Mouse (Mus musculus) embryonic facial prominence, embryonic 14.5 days (tissue): ENCODE results near the gene Ccni. TPM values are rescaled to one million over a fixed set of nuclear protein-coding genes. Genes with fewer than 3 reads are reported as not detected.

Experiments
- ATAC-seq: fragments of 200-750 bp; cut with Nextera tagmentation; 2 replicates; pipeline ENCODE4 v1.8.0; 2017; ENCODE audit warnings: low read depth, moderate number of reproducible peaks, moderate TSS enrichment
- DNase-seq: peaks from one replicate; pipeline ENCODE4 v3.0.0-alpha.2; 2015; ENCODE audit warnings: low spot score
- H3K27ac ChIP-seq: fragments of 300-500 bp; sonication (generic); replicated peaks from 2 replicates; pipeline ENCODE4 v1.5.1; 2014; ENCODE audit warnings: low read depth, mild to moderate bottlenecking, low read length, moderate library complexity
- H3K27me3 ChIP-seq: fragments of 300-500 bp; sonication (generic); replicated peaks from 2 replicates; pipeline ENCODE4 v1.6.1; 2014; ENCODE audit warnings: low read length; ENCODE audit not compliant: control insufficient read depth, insufficient read depth
- H3K36me3 ChIP-seq: fragments of 300-500 bp; sonication (generic); 2 replicates; pipeline ENCODE4 v1.6.1; 2014; ENCODE audit warnings: low read length, mixed read lengths; ENCODE audit not compliant: control insufficient read depth, insufficient read depth
- H3K4me1 ChIP-seq: fragments of 300-500 bp; sonication (generic); 2 replicates; pipeline ENCODE4 v1.6.1; 2014; ENCODE audit warnings: antibody characterized with exemption, low read length; ENCODE audit not compliant: control insufficient read depth, insufficient read depth
- H3K4me2 ChIP-seq: fragments of 300-500 bp; sonication (generic); 2 replicates; pipeline ENCODE4 v1.6.1; 2014; ENCODE audit warnings: low read depth, mild to moderate bottlenecking, low read length, moderate library complexity, mixed read lengths
- H3K4me3 ChIP-seq: fragments of 300-500 bp; sonication (generic); 2 replicates; pipeline ENCODE4 v1.5.1; 2014; ENCODE audit warnings: low read depth, mild to moderate bottlenecking, low read length
- H3K9ac ChIP-seq: fragments of 300-500 bp; sonication (generic); 2 replicates; pipeline ENCODE4 v1.6.1; 2014; ENCODE audit warnings: low read depth, mild to moderate bottlenecking, low read length, moderate library complexity, mixed read lengths
- H3K9me3 ChIP-seq: fragments of 300-500 bp; sonication (generic); 2 replicates; pipeline ENCODE4 v1.6.1; 2016; ENCODE audit warnings: low read length; ENCODE audit not compliant: control insufficient read depth
- WGBS: fragments of 180-500 bp; shearing (Covaris S2); extraction: QIAGEN DNeasy Blood & Tissue Kit; methylation state at CpG from one replicate; pipeline ENCODE4 v1.1.7; 2014; 5-methylcytosine and 5-hydroxymethylcytosine counted together
- polyA plus RNA-seq: library from polyadenylated mRNA; unstranded; fragments of >200 nt; fragmentation: Nextera tagmentation; extraction: Ambion mirVana; gene quantifications from 2 replicates; pipeline ENCODE4 v1.2.1, GENCODE M21; 2014

The Ccni gene
- polyA plus RNA-seq, 1 experiment from 2014 or later, result 121 TPM

DNA sequence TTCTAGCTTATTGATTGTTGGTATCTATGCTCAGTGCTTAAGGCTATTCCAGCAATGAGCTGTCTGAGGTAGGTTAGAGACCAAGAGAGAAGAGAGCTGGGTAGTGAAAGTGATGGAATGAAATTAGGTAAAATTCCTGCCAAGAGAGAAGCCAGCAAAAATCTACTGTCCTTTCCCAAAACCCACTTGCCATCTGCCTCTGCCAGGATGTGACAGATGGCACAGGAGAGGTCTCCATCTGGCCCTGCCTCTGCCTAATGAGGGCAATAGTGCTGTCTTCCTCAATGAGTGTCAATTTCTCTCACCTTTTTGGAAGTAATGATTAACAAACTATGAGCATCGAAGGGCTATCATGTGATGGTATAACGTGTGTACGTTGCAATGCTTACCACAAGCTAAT lies 29.6 kb upstream of the Ccni start:
- 88% methylated on average over 3 of the region's 3 CpGs for WGBS
- no peak overlapping the region for H3K27ac ChIP-seq
- no peaks in the 10 kb centered on the region for H3K27me3 ChIP-seq
- no peaks in the 10 kb centered on the region for H3K36me3 ChIP-seq
- no peak overlapping the region for H3K9ac ChIP-seq
- no peaks in the 10 kb centered on the region for H3K4me1 ChIP-seq
- no peak overlapping the region for H3K4me3 ChIP-seq
- no peak overlapping the region for H3K4me2 ChIP-seq
- no peaks in the 10 kb centered on the region for H3K9me3 ChIP-seq
- ATAC-seq, result no peak
- no peak for DNase-seq

DNA sequence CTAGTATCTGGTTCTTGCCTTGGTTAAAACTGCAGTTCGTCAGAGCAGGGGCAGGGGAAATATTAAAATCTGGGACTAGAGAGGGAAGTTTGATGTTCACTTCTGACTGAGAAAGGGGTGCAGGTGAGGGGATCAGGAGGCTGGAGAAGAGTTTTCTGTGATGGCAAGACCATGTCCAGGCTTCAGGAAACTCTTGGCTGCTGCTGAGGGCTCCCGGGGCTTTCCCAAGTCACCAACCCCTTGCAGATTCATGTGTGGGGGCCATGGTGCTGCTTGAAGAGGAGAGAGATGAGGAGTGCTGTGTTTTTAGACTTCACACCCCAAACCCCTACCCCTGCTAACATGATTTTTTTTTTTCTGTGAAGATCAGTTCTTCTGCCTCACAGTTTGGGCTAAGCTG lies 28.3 kb upstream of the Ccni start:
- H3K36me3 ChIP-seq, result no peaks in the 10 kb centered on the region
- DNase-seq (no peak), ATAC-seq (no peak)
- H3K27ac ChIP-seq, result no peak overlapping the region
- H3K4me2 ChIP-seq, result no peak overlapping the region
- H3K27me3 ChIP-seq, result no peaks in the 10 kb centered on the region
- no peaks in the 10 kb centered on the region for H3K9me3 ChIP-seq
- 72% methylated on average over 2 of the region's 2 CpGs for WGBS
- H3K4me3 ChIP-seq, result no peak overlapping the region
- no peaks in the 10 kb centered on the region for H3K4me1 ChIP-seq
- no peak overlapping the region for H3K9ac ChIP-seq

DNA sequence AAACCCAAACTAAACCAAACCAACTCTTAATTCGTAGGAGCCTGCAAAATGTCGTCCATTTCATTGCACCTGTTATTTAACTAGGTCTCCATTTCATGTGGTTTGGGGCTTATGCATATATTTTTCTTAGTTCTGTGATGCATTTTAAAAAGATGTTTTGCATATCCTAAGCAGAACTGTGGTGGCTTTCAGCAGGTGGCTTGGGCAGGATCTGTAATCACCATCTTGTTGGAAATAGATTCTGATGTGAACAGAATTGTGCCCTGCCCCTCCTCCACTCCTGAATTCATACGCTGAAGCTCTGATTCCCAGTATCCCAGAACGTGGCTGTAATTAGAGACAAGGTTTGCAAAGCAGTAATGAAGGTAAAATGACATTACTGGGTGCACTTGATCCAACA lies 27.8 kb upstream of the Ccni start:
- H3K27ac ChIP-seq, result no peak overlapping the region
- ATAC-seq, result no peak
- WGBS, result 53% methylated on average over 4 of the region's 4 CpGs
- H3K4me2 ChIP-seq, result no peak overlapping the region
- H3K4me1 ChIP-seq, result no peaks in the 10 kb centered on the region
- H3K9me3 ChIP-seq, result no peaks in the 10 kb centered on the region
- H3K9ac ChIP-seq, result no peak overlapping the region
- H3K27me3 ChIP-seq, result no peaks in the 10 kb centered on the region
- no peak overlapping the region for H3K4me3 ChIP-seq
- H3K36me3 ChIP-seq, result no peaks in the 10 kb centered on the region
- DNase-seq, result no peak

- H3K4me3 ChIP-seq, result no peak overlapping the region
- no peaks in the 10 kb centered on the region for H3K9me3 ChIP-seq
- H3K36me3 ChIP-seq, result no peaks in the 10 kb centered on the region
- H3K4me2 ChIP-seq, result no peak overlapping the region
- H3K9ac ChIP-seq, result no peak overlapping the region
- no peaks in the 10 kb centered on the region for H3K4me1 ChIP-seq
- DNase-seq (no peak), ATAC-seq (no peak)
- WGBS, result 91% methylated on average over 2 of the region's 2 CpGs
- H3K27me3 ChIP-seq, result no peaks in the 10 kb centered on the region
- H3K27ac ChIP-seq, result no peak overlapping the region
Measured at GRCm38 (mm10) chr5:93232838-93233237, 26.5 kb upstream of the Ccni start.

DNA sequence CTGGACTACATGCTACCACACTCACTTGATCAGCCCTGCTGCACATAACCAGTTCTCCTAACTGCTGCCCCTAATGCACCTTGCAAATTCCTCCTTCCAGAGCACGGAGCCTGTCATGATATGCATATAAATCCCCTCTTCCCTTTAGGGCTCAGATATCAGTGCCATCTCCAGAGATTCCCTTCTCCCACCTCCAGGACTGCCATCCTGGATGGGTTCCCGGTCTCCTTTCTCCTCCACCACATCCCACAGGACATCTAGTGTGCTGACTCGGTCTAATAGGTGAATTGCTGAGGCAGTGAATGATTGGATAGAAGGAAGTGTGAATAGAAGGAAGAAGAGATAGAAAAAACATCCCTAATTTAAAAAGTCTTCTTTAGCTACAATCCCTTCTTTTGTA lies 25.4 kb upstream of the Ccni start:
- no peak overlapping the region for H3K27ac ChIP-seq
- no peaks in the 10 kb centered on the region for H3K9me3 ChIP-seq
- WGBS, result 60% methylated on average over 3 of the region's 3 CpGs

DNA sequence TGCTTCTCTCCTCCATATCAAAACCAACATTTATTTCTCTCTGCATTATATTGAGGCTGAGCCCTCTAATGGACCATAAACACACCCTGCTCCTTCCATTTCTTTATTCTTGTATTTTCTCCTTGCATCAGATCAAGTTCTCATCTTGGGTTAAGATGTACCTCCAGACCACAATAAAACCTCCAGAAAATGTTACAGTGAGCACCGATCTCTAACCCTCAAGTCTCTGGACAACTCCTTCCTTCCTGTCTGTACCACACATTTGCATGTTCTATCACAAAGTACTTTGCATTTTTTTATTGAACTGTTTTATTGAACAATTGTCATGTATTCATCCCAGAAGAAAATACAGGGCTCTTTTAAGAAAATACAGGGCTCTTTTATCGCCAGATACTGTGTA lies 23.2 kb upstream of the Ccni start:
- Histone ChIP-seq H3K36me3 (no peaks in the 10 kb centered on the region), H3K4me1 (no peaks in the 10 kb centered on the region; the same call in 1 of the 2 replicates), H3K4me2 (no peak overlapping the region), H3K4me3 (no peak overlapping the region), H3K27ac (no peak overlapping the region), H3K9ac (no peak overlapping the region), H3K27me3 (no peaks in the 10 kb centered on the region), H3K9me3 (no peaks in the 10 kb centered on the region)
- ATAC-seq (no peak), DNase-seq (no peak)
- WGBS, result 77% methylated on average over 2 of the region's 2 CpGs

More for the DNA sequence above, 25.4 kb upstream of the Ccni start:
- DNase-seq (no peak), ATAC-seq (no peak)
- no peak overlapping the region for H3K9ac ChIP-seq
- no peaks in the 10 kb centered on the region for H3K36me3 ChIP-seq
- no peak overlapping the region for H3K4me3 ChIP-seq
- H3K4me1 ChIP-seq, result no peaks in the 10 kb centered on the region
- no peaks in the 10 kb centered on the region for H3K27me3 ChIP-seq
- no peak overlapping the region for H3K4me2 ChIP-seq

DNA sequence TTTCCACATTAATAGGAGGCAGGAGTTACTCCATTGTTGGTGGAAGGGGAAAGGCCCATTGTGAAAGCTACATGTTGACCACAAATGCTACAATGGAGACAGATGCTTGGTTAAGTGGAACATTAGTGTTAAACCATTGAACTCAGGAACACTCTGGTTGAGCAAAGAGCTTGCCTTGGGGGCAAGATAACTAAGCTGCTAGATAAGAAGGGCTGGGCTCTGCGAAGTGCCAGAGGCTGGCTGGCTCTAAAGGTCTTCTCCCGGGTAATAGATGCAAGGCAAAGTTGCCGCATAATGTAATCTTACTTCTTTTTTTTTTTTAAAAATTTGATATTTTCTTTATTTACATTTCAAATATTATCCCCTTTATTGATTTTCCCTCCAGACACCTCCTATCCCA lies 20.9 kb upstream of the Ccni start:
- Histone ChIP-seq H3K4me3 (no peak overlapping the region), H3K9me3 (no peaks in the 10 kb centered on the region), H3K4me1 (no peaks in the 10 kb centered on the region; the same call in 1 of the 2 replicates), H3K36me3 (no peaks in the 10 kb centered on the region), H3K4me2 (no peak overlapping the region), H3K9ac (no peak overlapping the region), H3K27ac (no peak overlapping the region), H3K27me3 (no peaks in the 10 kb centered on the region)
- DNase-seq (no peak), ATAC-seq (no peak)
- WGBS, result 95% methylated on average over 3 of the region's 3 CpGs

DNA sequence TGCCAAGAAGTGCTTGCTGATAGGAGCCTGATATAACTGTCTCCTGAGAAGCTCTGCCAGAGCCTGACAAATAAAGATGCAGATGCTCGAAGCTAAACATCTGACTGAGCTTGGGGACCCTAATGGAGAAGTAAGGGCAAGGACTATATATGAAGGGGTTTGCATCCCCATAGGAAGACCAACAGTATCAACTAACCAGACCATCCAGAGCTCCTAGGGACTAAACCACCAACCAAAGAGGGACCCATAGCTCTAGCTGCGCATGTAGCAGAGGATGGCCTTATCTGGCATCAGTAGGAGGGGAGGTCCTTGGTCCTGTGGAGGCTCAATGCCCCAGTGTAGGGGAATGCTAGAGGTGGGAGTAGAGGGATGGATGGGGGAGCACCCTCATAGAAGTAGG lies 18.3 kb upstream of the Ccni start:
- Histone ChIP-seq H3K9ac (no peak overlapping the region), H3K4me2 (no peak overlapping the region), H3K27me3 (no peaks in the 10 kb centered on the region), H3K9me3 (no peaks in the 10 kb centered on the region), H3K36me3 (no peaks in the 10 kb centered on the region), H3K27ac (no peak overlapping the region), H3K4me1 (no peaks in the 10 kb centered on the region; the same call in 1 of the 2 replicates), H3K4me3 (no peak overlapping the region)
- DNase-seq (no peak), ATAC-seq (no peak)
- WGBS, result 74% methylated on average over 2 of the region's 2 CpGs

DNA sequence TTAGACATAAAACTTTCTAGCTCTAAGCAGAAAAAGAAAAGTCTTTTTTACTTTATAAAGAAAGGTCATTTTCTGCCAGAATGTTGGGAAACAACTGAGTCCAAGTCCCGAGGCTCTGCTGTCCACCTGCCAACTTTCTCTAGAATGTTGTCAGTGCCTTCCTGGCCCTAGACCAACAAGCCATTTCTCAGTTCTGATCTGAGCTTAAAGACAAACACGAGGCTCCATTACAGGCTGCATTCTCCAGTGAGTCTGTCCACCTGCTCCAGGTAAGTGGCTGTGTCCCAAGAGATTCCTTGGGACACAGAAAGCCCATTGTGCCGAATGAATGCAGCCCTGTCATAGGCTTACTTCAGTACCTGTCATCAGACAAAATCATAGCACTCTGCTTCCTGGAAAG lies 15.4 kb upstream of the Ccni start:
- ATAC-seq (peak; percentile 62; the same call in 1 of the 2 replicates), DNase-seq (peak; percentile 77)
- H3K4me3 ChIP-seq, result no peak overlapping the region
- H3K27ac ChIP-seq, result no peak overlapping the region
- H3K4me1 ChIP-seq, result no peaks in the 10 kb centered on the region; the same call in 1 of the 2 replicates
- H3K9me3 ChIP-seq, result no peaks in the 10 kb centered on the region
- H3K27me3 ChIP-seq, result no peaks in the 10 kb centered on the region
- H3K4me2 ChIP-seq, result no peak overlapping the region
- H3K9ac ChIP-seq, result no peak overlapping the region
- WGBS, result 43% methylated on average over 3 of the region's 3 CpGs
- H3K36me3 ChIP-seq, result no peaks in the 10 kb centered on the region
